Mouse (Mus musculus) kidney, postnatal 10 days (tissue): Measurements from ENCODE around the gene Tet3.

Experiments used
- DNase-seq: peaks from one replicate; pipeline ENCODE4 v3.0.0; 2021; ENCODE audit warnings: mixed read lengths

Gene Tet3

DNA sequence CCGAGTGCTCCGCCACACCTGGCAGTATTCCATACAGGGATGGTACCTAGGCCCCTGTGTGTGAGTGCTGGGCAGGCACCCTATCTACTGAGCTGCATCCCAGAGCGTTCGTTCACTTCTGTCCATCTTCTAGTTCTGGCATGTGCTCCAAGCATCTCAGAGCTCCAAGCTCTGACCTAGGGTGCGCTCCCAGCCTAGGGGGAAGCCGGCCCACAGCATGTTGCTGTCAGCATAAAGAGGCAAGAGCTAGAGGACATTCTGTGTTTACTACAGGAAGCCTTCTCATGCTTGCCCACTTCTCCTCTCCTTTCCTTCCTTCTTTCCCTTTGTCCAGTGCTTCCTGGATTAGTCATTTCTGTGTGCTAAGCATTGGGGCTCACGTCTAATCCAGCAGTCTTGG, 16.5 kb upstream of the Tet3 start:
- DNase-seq, result no peak

- DNase-seq, result peak; percentile 81
Measured at GRCm38 (mm10) chr6:83473240-83473639, 14.4 kb upstream of the Tet3 start.

DNA sequence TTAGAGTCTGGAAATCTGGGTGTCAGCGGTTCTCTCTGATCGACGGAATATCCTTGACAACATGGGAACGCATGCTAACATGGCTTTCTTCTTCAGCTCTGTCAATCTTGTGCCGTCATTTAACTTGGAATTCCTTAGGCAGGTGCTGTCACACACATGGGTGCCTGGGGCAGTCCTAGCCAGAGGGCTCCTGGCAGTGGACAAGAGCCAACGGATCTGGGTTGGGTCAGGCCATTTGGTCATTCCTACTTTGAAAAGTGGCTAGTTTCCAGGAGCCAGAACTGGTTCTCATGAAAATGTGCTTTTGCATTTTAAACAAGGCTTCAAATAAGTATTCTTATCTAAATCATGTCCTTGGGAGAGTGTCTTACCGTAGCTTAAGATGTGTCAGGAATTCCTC, 12.9 kb upstream of the Tet3 start:
- DNase-seq, result no peak

DNA sequence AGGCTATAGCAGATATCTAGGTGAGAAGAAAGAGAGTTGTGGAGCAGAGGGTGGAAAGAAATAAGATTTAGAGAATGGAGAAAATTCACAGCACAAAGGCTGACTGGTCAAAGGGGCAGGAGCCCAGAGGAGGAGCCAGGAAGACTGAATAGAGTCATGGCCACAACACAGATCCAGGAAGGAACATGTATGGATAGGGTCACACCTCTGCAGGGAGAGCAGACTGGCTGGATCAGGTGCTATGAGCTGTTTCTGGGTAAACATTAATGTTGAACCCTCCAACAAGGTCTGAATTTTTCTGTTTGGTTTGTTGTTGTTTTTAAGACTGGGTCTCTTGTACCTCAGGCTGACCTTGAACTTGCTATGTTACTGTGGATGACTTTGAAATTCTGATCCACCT, 5.1 kb upstream of the Tet3 start:
- no peak for DNase-seq

GRCm38 (mm10) chr6:83456984-83457810, 1.7 kb downstream of the Tet3 start:
- DNase-seq, result peak; percentile 77

DNA sequence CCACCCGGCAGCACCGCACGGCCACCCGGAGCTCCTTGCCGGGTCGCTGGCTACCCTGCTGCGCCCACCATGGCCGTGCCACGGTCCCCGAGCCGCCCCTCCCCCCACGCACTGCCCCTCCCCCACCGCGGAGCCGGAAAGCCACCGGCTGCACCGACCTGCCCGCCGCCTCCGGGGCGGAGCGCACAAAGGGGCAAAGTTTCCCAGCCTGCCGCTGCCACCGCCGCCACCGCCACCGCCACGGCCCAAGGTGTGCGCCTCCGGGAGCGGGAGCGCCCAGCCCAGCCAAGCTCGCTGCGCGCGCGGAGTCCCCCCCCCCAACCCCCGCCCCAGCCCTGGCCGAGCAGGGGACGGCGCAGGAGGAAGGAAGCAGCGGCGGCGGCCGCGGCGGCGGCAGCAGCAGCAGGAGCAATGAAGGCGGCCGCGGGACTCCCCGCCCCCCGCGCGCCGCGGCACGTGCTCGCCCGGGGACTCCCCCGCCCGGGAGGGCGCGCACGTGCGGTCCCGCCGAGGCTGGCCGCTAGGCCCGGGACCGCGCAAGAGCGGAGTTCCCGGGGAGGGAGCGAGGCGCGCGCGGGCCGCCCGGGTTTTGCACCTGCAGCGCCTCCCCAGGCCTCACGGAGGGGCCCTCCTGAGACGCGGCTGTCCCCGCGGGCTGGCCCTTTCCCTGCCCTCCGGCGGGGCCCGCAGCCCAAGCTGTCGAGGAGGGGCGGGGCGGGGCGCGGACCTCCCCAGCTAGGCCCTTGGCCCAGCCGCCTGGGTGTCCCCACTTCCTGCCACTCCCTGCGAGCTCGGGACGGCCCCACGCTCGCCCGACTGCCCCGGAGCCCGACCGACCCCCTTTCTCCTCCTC, 2.5 kb downstream of the Tet3 start:
- DNase-seq, result peak; percentile 86

DNA sequence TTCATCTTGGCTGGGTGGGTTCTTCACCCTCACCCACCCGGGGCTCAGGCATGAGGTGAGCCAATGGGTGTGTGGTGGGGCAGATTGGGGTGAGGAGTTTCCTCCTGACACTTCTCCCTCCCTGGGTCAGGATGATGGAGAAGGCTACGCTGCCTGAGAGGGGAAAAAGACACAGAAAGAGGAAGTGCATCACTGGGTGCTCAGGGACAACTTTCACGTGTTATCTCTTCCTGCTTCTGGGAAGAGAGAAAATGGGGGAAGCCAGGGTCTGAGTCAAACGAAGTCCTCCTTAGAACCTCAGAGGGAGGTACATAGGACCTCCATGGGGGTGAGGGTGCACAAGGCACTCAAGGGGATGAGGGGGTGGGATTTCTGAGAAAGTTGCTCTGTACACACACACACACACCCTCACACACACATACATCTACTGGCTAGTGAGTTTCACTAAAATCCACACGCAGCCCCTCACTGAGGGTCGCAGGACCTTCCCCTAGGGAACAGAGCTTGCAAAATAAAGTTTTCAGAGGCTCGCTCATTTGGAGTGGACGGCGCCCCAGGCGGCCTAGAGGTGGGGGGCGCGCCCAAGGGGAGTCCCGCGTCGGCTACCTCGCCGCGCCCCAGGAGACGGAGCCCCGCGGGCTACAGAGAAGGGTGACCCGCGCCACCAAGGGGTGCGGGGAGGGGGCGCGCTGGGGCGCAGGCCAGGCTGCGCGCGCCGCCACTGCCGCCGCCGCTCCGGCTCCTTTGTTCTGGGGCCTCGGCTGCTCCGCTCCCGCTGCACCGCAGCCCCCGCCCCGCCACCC, 3.4 kb downstream of the Tet3 start:
- peak; percentile 61 for DNase-seq

DNA sequence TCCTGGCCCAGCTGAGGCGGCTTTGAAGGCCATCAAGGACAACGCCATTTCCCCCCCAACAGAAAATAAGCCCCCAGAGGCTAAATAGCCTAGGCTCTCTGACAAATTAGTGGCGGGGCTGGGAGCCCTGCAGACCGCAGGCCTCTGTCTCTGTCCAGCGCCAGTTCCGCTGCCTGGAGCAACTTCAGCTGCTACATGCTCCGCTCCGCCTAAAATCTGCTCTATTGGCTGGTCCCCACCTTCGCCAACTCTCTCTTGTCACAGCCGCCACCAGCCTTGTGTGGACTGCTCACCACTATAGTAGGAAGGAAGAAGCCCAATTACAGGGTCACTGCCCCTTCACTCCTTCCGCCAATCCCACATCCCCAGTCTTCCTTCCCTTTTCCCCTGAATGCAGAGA, 5.2 kb downstream of the Tet3 start:
- peak; percentile 63 for DNase-seq

- DNase-seq, result no peak
Measured at GRCm38 (mm10) chr6:83450451-83451303, 8.2 kb downstream of the Tet3 start.

DNA sequence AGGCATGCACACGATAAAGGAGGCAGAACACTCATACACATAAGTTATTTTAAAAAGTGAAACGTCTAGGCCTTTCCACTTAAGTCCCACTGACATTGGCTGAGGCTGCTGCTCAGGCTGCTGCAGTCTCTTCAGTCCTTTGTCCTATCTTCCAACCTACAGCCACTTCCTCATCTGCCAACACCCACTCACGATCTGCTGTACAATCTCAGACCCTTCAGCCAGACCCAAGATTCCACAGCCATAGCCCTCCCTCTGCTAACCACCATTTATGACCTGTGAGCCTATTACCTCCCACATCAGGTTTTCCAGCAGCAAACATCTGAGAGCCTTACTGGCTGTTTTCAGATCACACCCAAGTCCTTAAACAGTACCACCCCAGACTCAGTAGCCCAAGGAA, 9.4 kb downstream of the Tet3 start:
- no peak for DNase-seq

DNA sequence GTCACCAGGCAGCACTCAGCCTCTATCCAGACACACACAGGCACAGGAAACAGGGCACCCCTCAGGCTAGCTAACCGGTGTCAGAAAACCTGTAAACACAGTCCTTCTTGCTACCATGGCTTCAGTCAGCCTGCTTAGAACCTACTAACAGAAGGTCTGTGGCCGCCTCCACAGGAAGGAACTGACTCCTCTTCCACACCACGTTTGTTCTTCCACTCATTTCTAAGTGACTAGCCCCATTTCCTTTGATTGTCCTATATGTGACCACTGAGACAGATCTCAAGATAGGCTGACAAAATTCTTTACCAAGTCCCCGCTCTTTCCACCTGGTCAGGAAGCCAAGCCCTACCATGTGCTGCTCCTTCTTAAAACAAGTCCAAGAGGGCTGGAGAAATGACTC, 10.0 kb downstream of the Tet3 start:
- DNase-seq, result no peak

DNA sequence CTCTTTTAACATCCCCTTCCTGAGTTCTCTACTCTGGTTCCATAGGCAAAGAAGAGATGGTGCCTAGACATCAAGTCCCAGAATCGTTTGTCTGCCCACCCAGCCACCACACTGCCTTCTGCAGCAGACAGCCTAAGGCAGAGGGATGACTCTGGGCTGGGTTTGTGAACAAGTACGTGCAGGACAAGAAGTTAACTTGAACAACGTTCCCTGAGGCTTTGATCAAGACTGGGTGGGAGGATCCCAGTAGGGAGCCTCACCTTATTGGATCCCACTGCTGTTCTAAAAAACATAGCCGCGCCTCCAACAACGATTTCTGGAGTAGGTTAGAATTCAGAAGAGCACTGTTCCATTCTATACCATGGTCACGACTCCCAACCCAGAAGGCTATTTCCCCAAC, 11.9 kb downstream of the Tet3 start:
- no peak for DNase-seq

DNA sequence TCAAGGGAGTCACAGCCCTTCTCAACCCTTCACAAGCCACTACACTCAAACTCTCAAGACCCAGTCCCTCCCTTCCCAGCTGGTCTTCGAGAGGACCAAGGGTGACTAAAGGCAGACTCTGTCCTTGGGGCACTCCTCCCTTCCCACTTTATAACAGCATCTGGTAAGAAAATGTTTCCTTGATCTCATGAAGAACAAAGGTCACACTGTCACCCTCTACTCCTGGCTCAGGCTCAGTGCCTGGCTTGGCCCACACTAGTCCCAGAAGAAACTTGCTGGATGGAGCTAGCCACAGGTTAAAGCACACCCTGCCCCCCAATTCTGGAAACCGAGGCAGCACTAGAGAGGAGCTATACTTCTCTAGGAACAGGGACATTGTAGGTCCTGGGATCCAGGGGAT, 13.1 kb downstream of the Tet3 start:
- DNase-seq, result no peak

DNA sequence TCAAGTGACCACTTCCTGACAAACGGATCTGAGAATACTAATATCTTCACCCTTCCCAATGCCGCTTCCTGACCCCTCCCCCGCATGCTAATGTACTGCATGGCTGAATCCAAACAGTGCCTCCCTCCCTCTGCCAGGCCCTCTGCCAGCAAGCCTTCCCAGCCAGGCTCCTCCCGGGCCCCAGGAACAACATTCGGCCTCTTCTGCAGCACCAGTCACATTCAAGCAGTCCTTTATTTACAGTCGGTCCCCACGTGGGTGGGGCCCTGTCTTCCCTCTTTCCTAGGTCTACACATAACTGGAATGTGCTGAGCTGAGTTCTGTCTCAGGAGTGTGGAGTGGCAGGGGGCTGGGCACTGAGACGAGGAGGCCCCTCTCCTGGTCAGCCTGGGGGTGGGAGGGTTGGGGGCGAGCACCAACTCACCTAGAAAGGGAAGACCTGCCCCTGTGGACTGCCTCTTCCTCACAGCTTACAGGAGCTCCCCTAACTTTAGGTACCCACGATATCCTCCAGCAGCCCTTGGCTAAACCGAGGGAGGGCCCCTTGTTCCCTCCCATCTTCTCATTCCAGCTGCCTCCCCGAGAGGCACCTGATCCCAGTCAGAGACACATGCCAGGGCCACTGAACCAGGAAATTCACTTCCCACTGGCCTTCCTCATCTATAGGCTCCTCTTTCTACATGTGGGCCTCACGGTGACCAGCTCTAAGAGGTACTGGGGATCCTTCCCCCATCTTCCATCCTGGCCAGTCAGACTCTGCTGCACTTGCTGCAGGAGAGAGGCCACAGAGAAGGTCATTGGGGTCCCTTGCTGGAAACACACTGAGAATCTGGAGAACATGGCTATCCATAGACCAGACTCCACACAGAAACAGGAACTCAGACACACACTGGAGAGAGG, 15.2 kb downstream of the Tet3 start:
- DNase-seq, result peak; percentile 92

DNA sequence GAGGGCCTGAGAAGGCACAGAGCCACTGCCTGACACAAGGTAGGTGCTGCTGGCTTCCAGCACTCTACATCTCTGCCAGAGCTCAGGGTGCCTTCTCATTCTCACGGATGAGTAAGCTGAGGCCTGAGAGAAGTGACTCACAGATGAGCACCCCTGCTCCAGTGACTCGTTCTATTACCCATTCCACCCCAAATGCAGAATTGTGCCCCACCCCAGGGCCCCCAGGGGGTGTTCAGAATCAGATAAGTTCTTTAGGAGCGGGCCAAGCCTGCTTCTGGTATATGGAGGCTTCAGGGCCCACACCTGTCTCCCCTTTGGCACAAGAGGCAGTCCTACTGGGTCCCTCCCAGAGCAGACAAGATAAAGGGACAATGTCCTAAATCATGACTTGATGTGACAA, 16.2 kb downstream of the Tet3 start:
- DNase-seq, result no peak

DNA sequence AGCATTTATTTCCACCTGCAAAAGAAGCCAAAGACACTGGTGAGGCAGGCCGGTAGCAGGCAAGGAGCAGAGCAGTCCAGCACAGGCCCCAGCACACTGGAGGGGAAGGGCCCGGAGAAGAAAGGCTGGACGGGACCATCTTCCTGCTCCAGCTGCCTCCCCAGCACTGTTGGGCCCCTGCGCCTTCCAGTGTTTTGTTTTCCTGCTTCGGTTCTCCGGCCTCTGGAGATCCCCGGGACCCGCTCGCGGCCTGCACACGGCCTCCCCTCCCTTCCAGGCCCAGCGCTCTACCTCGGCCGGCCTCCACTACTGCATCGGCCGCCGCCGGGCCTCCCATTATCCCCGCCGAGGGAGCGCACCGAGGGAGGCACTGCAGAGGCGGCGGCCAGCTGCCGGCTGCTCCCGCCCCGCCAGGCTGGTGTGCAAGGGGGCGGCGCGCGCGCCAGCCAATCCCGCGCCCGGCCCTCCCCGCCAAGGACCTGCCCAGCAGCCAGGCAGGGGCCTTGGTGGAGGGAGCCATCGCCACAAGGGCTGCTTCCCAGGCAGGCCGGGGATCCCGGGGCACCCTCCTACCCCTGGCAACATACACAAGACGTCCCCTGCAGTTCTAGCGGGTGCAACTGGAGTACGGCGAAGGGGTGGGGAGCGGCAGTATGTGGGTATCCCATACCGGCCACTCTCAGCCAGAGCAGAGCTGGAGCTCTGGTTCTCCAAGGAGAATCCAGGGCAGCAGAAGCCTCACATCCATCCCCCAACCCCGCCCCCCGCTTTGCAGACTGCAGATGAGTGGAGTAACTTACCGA, 17.4 kb downstream of the Tet3 start:
- peak; percentile 95 for DNase-seq

- peak; percentile 90 for DNase-seq
Measured at GRCm38 (mm10) chr6:83440510-83441258, 18.2 kb downstream of the Tet3 start.

DNA sequence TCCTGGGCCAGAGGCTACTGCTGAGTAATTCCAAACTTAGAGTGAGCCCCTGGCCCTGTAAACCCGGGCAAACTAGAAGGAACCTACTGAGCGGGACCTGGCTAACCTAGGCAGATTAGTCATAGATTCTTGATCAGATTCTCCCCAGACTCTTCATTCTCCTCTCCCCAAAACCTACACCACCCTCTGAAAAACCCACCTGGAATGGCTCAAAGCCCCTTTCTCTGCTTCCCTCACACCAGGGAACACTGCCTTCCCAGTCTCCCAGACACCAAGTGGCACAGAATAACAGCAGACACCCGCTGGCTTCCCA, 18.7 kb downstream of the Tet3 start:
- no peak for DNase-seq

DNA sequence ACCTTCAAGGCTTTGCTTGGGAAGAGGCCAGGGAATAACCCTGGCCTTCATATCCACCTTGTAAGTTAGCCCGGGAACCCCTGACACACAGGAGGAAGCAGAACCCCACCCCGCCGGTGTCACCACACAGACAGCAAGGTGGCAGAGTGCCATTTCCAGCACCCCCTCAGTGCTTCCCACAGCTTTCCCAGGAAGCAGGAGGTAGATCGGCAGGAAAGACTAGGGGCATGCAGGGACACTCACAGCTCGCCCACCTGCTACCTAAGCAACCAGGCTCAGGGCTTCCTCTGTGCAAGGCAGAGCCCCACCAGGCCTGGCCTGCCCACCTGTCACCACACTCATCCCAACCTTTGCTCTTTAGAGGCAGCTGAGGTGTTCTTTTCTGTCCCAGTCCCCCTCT, 19.1 kb downstream of the Tet3 start:
- DNase-seq, result peak; percentile 52
